Mouse (Mus musculus) yolk sac, embryonic 10.5 days (tissue): Measurements from ENCODE around the gene Cd3d.

Source experiments
- DNase-seq: peaks from one replicate; pipeline ENCODE4 v3.0.0-alpha.2; 2017; ENCODE audit warnings: low spot score

Gene Cd3d

GRCm38 (mm10) chr9:44993268-44993667 is 11.7 kb downstream of the Cd3d start:
- no peak for DNase-seq

- DNase-seq = no peak
Observed at GRCm38 (mm10) chr9:44994962-44995361, 13.4 kb downstream of the Cd3d start.

GRCm38 (mm10) chr9:44996590-44996989 is 15.0 kb downstream of the Cd3d start:
- no peak for DNase-seq

GRCm38 (mm10) chr9:44998138-44998537 is 16.6 kb downstream of the Cd3d start:
- no peak for DNase-seq

GRCm38 (mm10) chr9:44999171-44999570 is 17.6 kb downstream of the Cd3d start:
- peak; percentile 5 for DNase-seq

GRCm38 (mm10) chr9:44999776-45000175 is 18.2 kb downstream of the Cd3d start:
- DNase-seq = no peak

- no peak for DNase-seq
Observed at GRCm38 (mm10) chr9:45000249-45000648, 18.7 kb downstream of the Cd3d start.

- DNase-seq = no peak
Observed at GRCm38 (mm10) chr9:45007404-45007803, 25.8 kb downstream of the Cd3d start.

GRCm38 (mm10) chr9:45008342-45008741 is 26.8 kb downstream of the Cd3d start:
- DNase-seq = no peak

- no peak for DNase-seq
Observed at GRCm38 (mm10) chr9:45009180-45010078, 27.8 kb downstream of the Cd3d start, which contains the start of gene Cd3e. TSS of gene Cd3e (minus strand) at chr9:45009627.

GRCm38 (mm10) chr9:45010461-45010860 is 28.9 kb downstream of the Cd3d start:
- DNase-seq = no peak

GRCm38 (mm10) chr9:45011291-45011690 is 29.7 kb downstream of the Cd3d start:
- no peak for DNase-seq

- no peak for DNase-seq
Observed at GRCm38 (mm10) chr9:45014879-45015278, 33.3 kb downstream of the Cd3d start.

GRCm38 (mm10) chr9:45015841-45016240 is 34.3 kb downstream of the Cd3d start:
- DNase-seq = no peak

GRCm38 (mm10) chr9:45018031-45018430 is 36.4 kb downstream of the Cd3d start:
- no peak for DNase-seq

GRCm38 (mm10) chr9:45022800-45023199 is 41.2 kb downstream of the Cd3d start:
- DNase-seq = peak; percentile 45

- DNase-seq = no peak
Observed at GRCm38 (mm10) chr9:45023638-45024037, 42.1 kb downstream of the Cd3d start.

- no peak for DNase-seq
Observed at GRCm38 (mm10) chr9:45024187-45024586, 42.6 kb downstream of the Cd3d start.

GRCm38 (mm10) chr9:45027376-45027775 is 45.8 kb downstream of the Cd3d start:
- no peak for DNase-seq

GRCm38 (mm10) chr9:45030341-45030740 is 48.8 kb downstream of the Cd3d start:
- DNase-seq = no peak

GRCm38 (mm10) chr9:45032261-45032660 is 50.7 kb downstream of the Cd3d start:
- no peak for DNase-seq

- DNase-seq = no peak
Observed at GRCm38 (mm10) chr9:45034526-45034925, 52.9 kb downstream of the Cd3d start.
